Mouse (Mus musculus) MEL (cell line): ENCODE results near the gene Tcap. TPM values are rescaled to one million over a fixed set of nuclear protein-coding genes. Genes with fewer than 3 reads are reported as not detected.
A peak's percentile ranks its signal among the peaks of the same experiment; 100 is the strongest.

Experiments used
- DNase-seq: peaks from one replicate; pipeline ENCODE4 v3.0.0; 2011; ENCODE audit warnings: low read depth, low spot score
- H3K27ac ChIP-seq: 2 replicates; pipeline ENCODE4 v1.5.1; 2012; ENCODE audit warnings: low read depth, mild to moderate bottlenecking, control low read depth, low read length, moderate library complexity; ENCODE audit not compliant: control insufficient read depth
- H3K27me3 ChIP-seq, 2 experiments: fragments of 150-350 bp in 1 of 2; sonication (generic) in 1 of 2; 2 replicates each; pipeline ENCODE4 v1.6.1; 2012; ENCODE audit warnings: low read length in 2 of 2, mild to moderate bottlenecking in 2 of 2, improper control_type of control experiment in 1 of 2, moderate library complexity in 1 of 2; ENCODE audit not compliant: insufficient read depth in 2 of 2, control insufficient read depth in 1 of 2
- H3K36me3 ChIP-seq, 2 experiments: 2 replicates each; pipeline ENCODE4 v1.6.1; 2012 to 2014; ENCODE audit warnings: low read length in 2 of 2, improper control_type of control experiment in 1 of 2, inconsistent platforms in 1 of 2, mild to moderate bottlenecking in 1 of 2; ENCODE audit not compliant: insufficient read depth in 2 of 2, control insufficient read depth in 1 of 2
- H3K4me1 ChIP-seq, 2 experiments: fragments of 150-350 bp in 1 of 2; sonication (generic) in 1 of 2; 2 replicates each; pipeline ENCODE4 v1.6.1; 2012; ENCODE audit warnings: low read length in 2 of 2, improper control_type of control experiment in 1 of 2, mild to moderate bottlenecking in 1 of 2; ENCODE audit not compliant: insufficient read depth in 2 of 2, control insufficient read depth in 1 of 2
- H3K4me3 ChIP-seq, 2 experiments: fragments of 150-350 bp in 1 of 2; sonication (generic) in 1 of 2; 2 replicates each; pipeline ENCODE4 v1.5.1; 2012; ENCODE audit warnings: low read depth in 2 of 2, low read length in 2 of 2, mild to moderate bottlenecking in 2 of 2, moderate library complexity in 2 of 2, control low read depth in 1 of 2, improper control_type of control experiment in 1 of 2; ENCODE audit not compliant: control insufficient read depth in 1 of 2, insufficient read depth in 1 of 2
- H3K79me2 ChIP-seq: 2 replicates; pipeline ENCODE4 v1.6.1; 2012; ENCODE audit warnings: mild to moderate bottlenecking, low read length, moderate library complexity; ENCODE audit not compliant: control insufficient read depth, poor library complexity, insufficient read depth
- H3K9ac ChIP-seq: 2 replicates; pipeline ENCODE4 v1.6.1; 2012; ENCODE audit warnings: low read depth, mild to moderate bottlenecking, control low read depth, low read length, moderate library complexity; ENCODE audit not compliant: control insufficient read depth, poor library complexity, severe bottlenecking
- H3K9me3 ChIP-seq: fragments of 150-350 bp; sonication (generic); replicated peaks from 2 replicates; pipeline ENCODE4 v1.6.1; 2012; ENCODE audit warnings: mild to moderate bottlenecking, low read length, improper control_type of control experiment, moderate library complexity; ENCODE audit not compliant: insufficient read depth
- BHLHE40 ChIP-seq: IDR thresholded peaks from 2 replicates; pipeline ENCODE4 v1.6.1; 2012; ENCODE audit warnings: low read depth, mild to moderate bottlenecking, inconsistent platforms, low read length, improper control_type of control experiment, borderline replicate concordance
- CHD1 ChIP-seq: IDR thresholded peaks from 2 replicates; pipeline ENCODE4 v1.6.1; 2012; ENCODE audit warnings: low read depth, mild to moderate bottlenecking, inconsistent platforms, low read length, improper control_type of control experiment
- CTCF ChIP-seq, 3 experiments: IDR thresholded peaks in 2 of 3; conservative IDR thresholded peaks in 1 of 3; 2 replicates each; pipeline ENCODE4 v1.5.1; 2011 to 2012; ENCODE audit warnings: low read length in 3 of 3, low read depth in 2 of 3, mild to moderate bottlenecking in 2 of 3, improper control_type of control experiment in 1 of 3, inconsistent platforms in 1 of 3, mixed read lengths in 1 of 3, moderate library complexity in 1 of 3; ENCODE audit not compliant: control insufficient read depth in 1 of 3, insufficient read depth in 1 of 3, poor library complexity in 1 of 3, severe bottlenecking in 1 of 3
- E2F4 ChIP-seq: IDR thresholded peaks from 2 replicates; pipeline ENCODE4 v1.6.1; 2011; ENCODE audit warnings: low read depth, low read length, improper control_type of control experiment, borderline replicate concordance
- ELF1 ChIP-seq: IDR thresholded peaks from 2 replicates; pipeline ENCODE4 v1.6.1; 2014; ENCODE audit warnings: low read depth, mild to moderate bottlenecking, inconsistent platforms, low read length, improper control_type of control experiment, moderate library complexity
- HCFC1 ChIP-seq: IDR thresholded peaks from 2 replicates; pipeline ENCODE4 v1.6.1; 2012; ENCODE audit warnings: low read depth, mild to moderate bottlenecking, inconsistent platforms, low read length, improper control_type of control experiment, moderate library complexity
- JUND ChIP-seq: IDR thresholded peaks from 2 replicates; pipeline ENCODE4 v1.6.1; 2011; ENCODE audit warnings: low read depth, mild to moderate bottlenecking, improper control_type of control experiment, low read length
- MAFK ChIP-seq: IDR thresholded peaks from 2 replicates; pipeline ENCODE4 v1.6.1; 2011; ENCODE audit warnings: low read depth, mild to moderate bottlenecking, low read length, improper control_type of control experiment, borderline replicate concordance
- MXI1 ChIP-seq: IDR thresholded peaks from 2 replicates; pipeline ENCODE4 v1.6.1; 2011; ENCODE audit warnings: mild to moderate bottlenecking, low read depth, low read length, improper control_type of control experiment
- RAD21 ChIP-seq: IDR thresholded peaks from 2 replicates; pipeline ENCODE4 v1.6.1; 2011; ENCODE audit warnings: mild to moderate bottlenecking, low read depth, low read length, improper control_type of control experiment
- SMC3 ChIP-seq: IDR thresholded peaks from 2 replicates; pipeline ENCODE4 v1.6.1; 2011; ENCODE audit warnings: low read depth, low read length, improper control_type of control experiment
- TAL1 ChIP-seq: IDR thresholded peaks from 2 replicates; pipeline ENCODE4 v1.6.1; 2012; ENCODE audit warnings: mild to moderate bottlenecking, inconsistent platforms, low read length, moderate library complexity, mixed read lengths
- TCF12 ChIP-seq: IDR thresholded peaks from 2 replicates; pipeline ENCODE4 v1.6.1; 2014; ENCODE audit warnings: low read depth, mild to moderate bottlenecking, inconsistent platforms, low read length, improper control_type of control experiment, moderate library complexity
- USF1 ChIP-seq: IDR thresholded peaks from 2 replicates; pipeline ENCODE4 v1.6.1; 2014; ENCODE audit warnings: low read depth, mild to moderate bottlenecking, inconsistent platforms, low read length, improper control_type of control experiment, moderate library complexity
- ZKSCAN1 ChIP-seq: IDR thresholded peaks from 2 replicates; pipeline ENCODE4 v1.6.1; 2012; ENCODE audit warnings: low read depth, mild to moderate bottlenecking, inconsistent platforms, low read length, improper control_type of control experiment, moderate library complexity
- ZNF384 ChIP-seq: IDR thresholded peaks from 2 replicates; pipeline ENCODE4 v1.6.1; 2012; ENCODE audit warnings: low read depth, mild to moderate bottlenecking, inconsistent platforms, low read length, improper control_type of control experiment
- polyA plus RNA-seq, 2 experiments: library from polyadenylated mRNA; stranded (reverse) in 1 of 2; unstranded in 1 of 2; fragments of >175 nt in 1 of 2; fragments of >200 nt in 1 of 2; gene quantifications; 2 replicates each; pipeline versions ENCODE4 v1.2.1 to v1.2.4; 2012; ENCODE audit warnings: low replicate concordance in 2 of 2, low read depth in 1 of 2; ENCODE audit not compliant: insufficient read length in 2 of 2, insufficient read depth in 1 of 2, missing spikeins in 1 of 2
- total RNA-seq: library from RNA; depleted of rRNA; stranded (reverse); fragments of 300-350 nt; gene quantifications from 2 replicates; pipeline ENCODE4 v1.2.3, GENCODE M21; 2012

The Tcap gene
- total and polyA plus RNA-seq, 3 experiments: 0.07 TPM; not detected in 2

DNA sequence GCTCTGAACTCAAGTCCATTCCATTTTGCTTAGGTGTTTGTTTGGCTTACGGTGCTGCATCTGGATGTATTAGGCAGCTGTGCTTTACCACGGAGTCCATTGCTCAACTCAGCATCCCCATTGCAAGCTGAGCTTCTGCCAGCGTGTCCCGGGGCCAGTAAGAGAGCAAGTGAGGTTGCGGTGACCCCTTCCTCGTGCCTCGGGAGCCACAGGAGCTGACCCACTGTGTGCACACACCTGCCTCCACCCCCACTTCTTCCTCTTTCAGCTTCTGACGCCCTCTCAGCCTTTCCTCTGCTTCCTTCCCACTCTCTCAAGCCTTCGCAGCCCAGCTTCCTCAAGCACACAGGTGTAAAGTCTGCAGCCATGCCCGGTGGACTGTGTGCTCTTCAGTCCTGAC lies 17.3 kb upstream of the Tcap start:
- Histone ChIP-seq H3K4me1 (no peaks in the 10 kb centered on the region), H3K9me3 (no peaks in the 10 kb centered on the region)
- TF ChIP-seq ZKSCAN1: 0 out of 2 replicates have a peak, but pooled peaks have one; percentile 30
- no peak for TF ChIP-seq CHD1
- TF ChIP-seq RAD21: no peak
- TF ChIP-seq, all 39 proteins: peak for 1
- Histone ChIP-seq H3K9ac (no peak overlapping the region), H3K79me2 (peaks cover 7% of the 10 kb centered on the region), H3K27ac (no peak overlapping the region), H3K27me3 (no peaks in the 10 kb centered on the region), H3K4me3 (no peak overlapping the region), H3K36me3 (no peaks in the 10 kb centered on the region)
- DNase-seq: no peak

DNA sequence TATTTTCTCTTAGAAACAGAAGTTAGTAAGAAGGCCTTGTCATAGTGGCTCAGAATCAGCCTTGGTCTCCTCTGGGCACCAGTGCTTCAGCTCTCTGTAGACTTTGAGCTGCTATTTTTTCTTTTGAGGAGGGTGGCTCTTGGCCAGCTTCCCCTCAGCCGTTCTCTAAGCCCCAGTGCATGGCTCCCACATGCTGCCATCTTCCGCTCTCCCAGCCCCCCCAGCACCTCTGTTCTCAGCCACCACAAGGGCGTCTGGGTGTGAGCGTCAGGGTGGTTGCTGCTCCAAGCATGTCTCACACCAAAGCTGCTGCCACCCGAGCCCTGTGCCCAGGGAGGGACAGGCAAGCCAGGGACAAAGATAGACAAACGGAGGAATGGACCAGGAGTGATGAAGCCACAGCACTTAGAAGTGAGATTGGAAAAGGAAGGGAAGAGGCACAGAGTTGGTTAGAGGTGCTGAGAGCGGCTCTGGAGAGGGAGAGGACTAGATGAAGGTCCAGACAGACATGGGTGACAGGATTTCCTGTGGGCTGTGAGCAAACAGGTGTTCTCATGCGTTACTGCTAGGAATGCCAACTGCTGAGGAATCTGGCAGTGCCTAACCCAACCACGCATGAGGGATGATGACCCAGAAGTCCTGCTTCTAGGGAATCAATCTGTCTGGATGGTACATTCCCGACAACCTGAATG lies 16.3 kb upstream of the Tcap start:
- no peaks in the 10 kb centered on the region for H3K4me1 ChIP-seq
- H3K9ac ChIP-seq: no peak overlapping the region
- H3K36me3 ChIP-seq: no peaks in the 10 kb centered on the region
- no peaks in the 10 kb centered on the region for H3K9me3 ChIP-seq
- H3K27ac ChIP-seq: no peak overlapping the region
- no peak for DNase-seq
- H3K4me3 ChIP-seq: no peak overlapping the region
- H3K27me3 ChIP-seq: no peaks in the 10 kb centered on the region
- H3K79me2 ChIP-seq: peaks cover 3% of the 10 kb centered on the region
- TF ChIP-seq SMC3: no peak
- TF ChIP-seq BHLHE40: no peak
- TF ChIP-seq HCFC1: no peak
- TF ChIP-seq MXI1: no peak
- no peak for TF ChIP-seq ZNF384
- no peak for TF ChIP-seq CTCF (IDR thresholded peaks at IDR 0.05 in 2 of 3, conservative IDR thresholded peaks at IDR 0.05 in 1 of 3; ENCODE audit: control insufficient read depth in 1 of 3, insufficient read depth in 1 of 3, low read depth in 2 of 3, low read length in 3 of 3, poor library complexity in 1 of 3, severe bottlenecking in 1 of 3)
- TF ChIP-seq MAFK: no peak
- TF ChIP-seq JUND: no peak
- TF ChIP-seq USF1: no peak
- no peak for TF ChIP-seq TCF12
- TF ChIP-seq ELF1: no peak
- no peak for TF ChIP-seq CHD1
- TF ChIP-seq E2F4: no peak
- no peak for TF ChIP-seq TAL1
